8 mouse cellular contexts compared by ENCODE assay signal in genomic region chr2:119594113-119594981, GRCm38 (mm10). TPM values are rescaled to one million over a fixed set of nuclear protein-coding genes. Genes with fewer than 3 reads are reported as not detected.
DNase-seq lines count a peak whose midpoint lies in the region; ATAC-seq lines count a peak whose summit lies in the region.

No protein-coding gene starts in this region.

- peaks cover 9% of the 10 kb centered on the region for H3K4me1 ChIP-seq in intestine, embryonic 14.5 days (replicated peaks; ENCODE audit: control insufficient read depth, insufficient read depth, low read length)

- peaks cover 30% of the 10 kb centered on the region for H3K36me3 ChIP-seq in intestine, embryonic 14.5 days (ENCODE audit: control insufficient read depth, insufficient read depth, low read length)

- peak; percentile 97 for ATAC-seq in intestine, embryonic 14.5 days (replicated peaks; ENCODE audit: low FRiP score, low TSS enrichment, low read depth)

- DNase-seq in adrenal gland, adult 18-20 months (ENCODE audit: low spot score in 2 of 2), result peak; percentile 93 to 94
- DNase-seq in embryo, embryonic 11 days, result peak; percentile 98
- peak; percentile 95 for DNase-seq in gastrocnemius, postnatal 25 days
- DNase-seq in intestine, embryonic 14.5 days (ENCODE audit: low spot score), result peak; percentile 99
- DNase-seq in left cerebral cortex, postnatal 14 days (ENCODE audit: low spot score in 2 of 2), result peak; percentile 98 to 99
- peak; percentile 98 for DNase-seq in mesoderm, embryonic 11.5 days (ENCODE audit: low read depth, low spot score)
- peak; percentile 94 to 96 for DNase-seq in right cerebral cortex, postnatal 36 days (ENCODE audit: low spot score in 2 of 2)
- DNase-seq in yolk sac, embryonic 10.5 days (ENCODE audit: low spot score), result peak; percentile 96

- WGBS in intestine, embryonic 14.5 days, result under 1% methylated on average over 59 of the region's 61 CpGs

- no peaks in the 10 kb centered on the region for H3K9me3 ChIP-seq in intestine, embryonic 14.5 days (ENCODE audit: control insufficient read depth, low read length)

- peak overlapping the region; percentile 99 for H3K4me3 ChIP-seq in intestine, embryonic 14.5 days (ENCODE audit: low read depth, low read length)

- intact Hi-C loops in left cerebral cortex, postnatal 14 days (cut with DNase I), result loop anchor here (2.0 kb wide), 1 partner anchor 48 kb away; the partner anchor contains the start of genes Chp1 and Exd1

- peak overlapping the region; percentile 67 for H3K4me2 ChIP-seq in intestine, embryonic 14.5 days (ENCODE audit: low read length)

- H3K9ac ChIP-seq in intestine, embryonic 14.5 days (ENCODE audit: low read length), result peak overlapping the region; percentile 98

- H3K27me3 ChIP-seq in intestine, embryonic 14.5 days (replicated peaks; ENCODE audit: control insufficient read depth, insufficient read depth, low read length), result no peaks in the 10 kb centered on the region

- peak overlapping the region; percentile 89 for H3K27ac ChIP-seq in intestine, embryonic 14.5 days (ENCODE audit: low read depth)

RNA-seq across cellular contexts. Expression of gene Nusap1, which starts 23.8 kb away (rescaled TPM):
- 1 to 10 TPM; 1.4 to 1.9 TPM for total RNA-seq in adrenal gland, adult 18-20 months (2021)
- total RNA-seq in gastrocnemius, postnatal 25 days (2021), result under 1 TPM; 0.46 to 0.54 TPM
- polyA plus RNA-seq in intestine, embryonic 14.5 days (2014; fragmentation: Nextera tagmentation; extraction: Ambion mirVana), result 61.0 and 68.7 TPM in 2 replicates
- total RNA-seq in left cerebral cortex, postnatal 14 days (2021), result 1 to 10 TPM in 1 of 2 experiments, under 1 TPM in 1; 0.57 to 1.3 TPM

RNA-seq across cellular contexts. Expression of gene Oip5, which starts 23.9 kb away (rescaled TPM):
- total RNA-seq in adrenal gland, adult 18-20 months (2021), result 1 to 10 TPM in 1 of 2 experiments, under 1 TPM in 1; 0.70 to 1.1 TPM
- total RNA-seq in gastrocnemius, postnatal 25 days (2021), result under 1 TPM in 1 of 2 experiments, not detected in 1; 0.32 TPM
- 25.8 and 29.2 TPM in 2 replicates for polyA plus RNA-seq in intestine, embryonic 14.5 days (2014; fragmentation: Nextera tagmentation; extraction: Ambion mirVana)
- 1 to 10 TPM; 1.2 to 1.7 TPM for total RNA-seq in left cerebral cortex, postnatal 14 days (2021)

RNA-seq across cellular contexts. Expression of gene Chp1, which starts 46.9 kb away (rescaled TPM):
- 100 to 1,000 TPM; 306 to 408 TPM for total RNA-seq in adrenal gland, adult 18-20 months (2021)
- 10 to 100 TPM; 60.8 to 84.9 TPM for total RNA-seq in gastrocnemius, postnatal 25 days (2021)
- 54.5 and 57.1 TPM in 2 replicates for polyA plus RNA-seq in intestine, embryonic 14.5 days (2014; fragmentation: Nextera tagmentation; extraction: Ambion mirVana)
- 100 to 1,000 TPM; 133 to 141 TPM for total RNA-seq in left cerebral cortex, postnatal 14 days (2021)

RNA-seq across cellular contexts. Expression of gene Exd1, which starts 46.9 kb away (rescaled TPM):
- total RNA-seq in adrenal gland, adult 18-20 months (2021), result 1 to 10 TPM; 2.5 to 2.6 TPM
- total RNA-seq in gastrocnemius, postnatal 25 days (2021), result under 1 TPM; 0.51 to 0.82 TPM
- 0.20 and 0.27 TPM in 2 replicates for polyA plus RNA-seq in intestine, embryonic 14.5 days (2014; fragmentation: Nextera tagmentation; extraction: Ambion mirVana)
- 1 to 10 TPM in 1 of 2 experiments, under 1 TPM in 1; 0.95 to 1.3 TPM for total RNA-seq in left cerebral cortex, postnatal 14 days (2021)

Comparison
In these comparisons a context has a peak if more than half of its experiments do, and no peak if none do; other contexts are left out.
1. Peak in every context shown above with its lines: DNase-seq, ATAC-seq, H3K4me3 ChIP-seq and H3K27ac ChIP-seq.